8 mouse cellular contexts compared by ENCODE assay signal in genomic region chr5:143292879-143293278, GRCm38 (mm10). TPM values are rescaled to one million over a fixed set of nuclear protein-coding genes. Genes with fewer than 3 reads are reported as not detected.
DNase-seq lines count a peak whose midpoint lies in the region; ATAC-seq and TF ChIP-seq lines count a peak whose summit lies in the region.

No protein-coding gene starts in this region.

- no peak for TF ChIP-seq POLR2A in kidney, adult 2 months (IDR thresholded peaks at IDR 0.05; ENCODE audit: low read depth, low read length)

- no peaks in the 10 kb centered on the region for H3K36me3 ChIP-seq in kidney, adult 2 months (ENCODE audit: control insufficient read depth, insufficient read depth, low read length)
- H3K36me3 ChIP-seq in forebrain, embryonic 10.5 days (replicated peaks) = peaks cover 18% of the 10 kb centered on the region
- H3K36me3 ChIP-seq in intestine, embryonic 16.5 days (ENCODE audit: control insufficient read depth, insufficient read depth, low read length) = no peaks in the 10 kb centered on the region
- H3K36me3 ChIP-seq in midbrain, postnatal 0 days (ENCODE audit: insufficient read depth, low read length) = peaks cover 3% of the 10 kb centered on the region; the same call in 1 of the 2 replicates

- no peak overlapping the region for H3K4me3 ChIP-seq in kidney, adult 2 months (ENCODE audit: insufficient read depth, low read depth, low read length)
- peak overlapping the region; percentile 49 for H3K4me3 ChIP-seq in forebrain, embryonic 10.5 days
- peak overlapping the region; percentile 46 for H3K4me3 ChIP-seq in intestine, embryonic 16.5 days (ENCODE audit: low read length)
- H3K4me3 ChIP-seq in midbrain, postnatal 0 days (ENCODE audit: low read depth, low read length) = peak overlapping the region; percentile 59

- 1% methylated on average over 19 of the region's 19 CpGs for WGBS in kidney, adult 2 months
- WGBS in forebrain, embryonic 10.5 days = 2% methylated on average over 19 of the region's 19 CpGs
- 3% methylated on average over 19 of the region's 19 CpGs for WGBS in intestine, embryonic 16.5 days
- WGBS in midbrain, postnatal 0 days = 5% methylated on average over 15 of the region's 19 CpGs

- TF ChIP-seq CTCF in kidney, adult 2 months (conservative IDR thresholded peaks at IDR 0.05; ENCODE audit: insufficient read depth, insufficient read length, low read depth, low read length) = no peak
- TF ChIP-seq CTCF in midbrain, postnatal 0 days (IDR thresholded peaks at IDR 0.05) = no peak

- peak overlapping the region; percentile 64 for H3K9ac ChIP-seq in intestine, embryonic 16.5 days (ENCODE audit: low read depth, low read length)
- H3K9ac ChIP-seq in midbrain, postnatal 0 days (replicated peaks; ENCODE audit: low read length, poor library complexity, severe bottlenecking) = peak overlapping the region; percentile 75

- H3K4me1 ChIP-seq in kidney, adult 2 months (ENCODE audit: control insufficient read depth, insufficient read depth, low read length) = no peaks in the 10 kb centered on the region
- peaks cover 25% of the 10 kb centered on the region for H3K4me1 ChIP-seq in forebrain, embryonic 10.5 days
- H3K4me1 ChIP-seq in intestine, embryonic 16.5 days (ENCODE audit: control insufficient read depth, insufficient read depth, low read length) = peaks cover 17% of the 10 kb centered on the region
- H3K4me1 ChIP-seq in midbrain, postnatal 0 days (ENCODE audit: insufficient read depth, low read length) = peaks cover 4% of the 10 kb centered on the region; the same call in 1 of the 2 replicates

- no peaks in the 10 kb centered on the region; the same call in 1 of the 2 replicates for H3K9me3 ChIP-seq in forebrain, embryonic 10.5 days
- no peaks in the 10 kb centered on the region for H3K9me3 ChIP-seq in intestine, embryonic 16.5 days (ENCODE audit: control insufficient read depth, low read length)
- H3K9me3 ChIP-seq in midbrain, postnatal 0 days (ENCODE audit: low read length) = no peaks in the 10 kb centered on the region

- H3K27me3 ChIP-seq in kidney, adult 2 months (replicated peaks; ENCODE audit: control insufficient read depth, insufficient read depth, low read length) = no peaks in the 10 kb centered on the region; the same call in 1 of the 2 replicates
- peaks cover 74% of the 10 kb centered on the region for H3K27me3 ChIP-seq in forebrain, embryonic 10.5 days (ENCODE audit: poor library complexity, severe bottlenecking)
- H3K27me3 ChIP-seq in intestine, embryonic 16.5 days (replicated peaks; ENCODE audit: control insufficient read depth, insufficient read depth, low read length) = peaks cover 55% of the 10 kb centered on the region
- H3K27me3 ChIP-seq in midbrain, postnatal 0 days (ENCODE audit: insufficient read depth, low read length) = peaks cover 19% of the 10 kb centered on the region

- DNase-seq in kidney, postnatal 4 days = peak; percentile 37 to 50
- DNase-seq in kidney, adult 2 months = no peak
- DNase-seq in forebrain, embryonic 10.5 days (ENCODE audit: extremely low spot score, low spot score) = no peak
- no peak for DNase-seq in midbrain, postnatal 0 days (ENCODE audit: low spot score)
- DNase-seq in thymus, postnatal 36 days = no peak
- DNase-seq in right cerebral cortex, postnatal 10 days (ENCODE audit: low spot score in 2 of 2) = no peak

- H3K4me2 ChIP-seq in intestine, embryonic 16.5 days (ENCODE audit: low read depth, low read length) = peak overlapping the region; percentile 77
- H3K4me2 ChIP-seq in midbrain, postnatal 0 days (ENCODE audit: low read depth, low read length, poor library complexity, severe bottlenecking) = peak overlapping the region; percentile 96

- no peak for ATAC-seq in intestine, embryonic 16.5 days
- ATAC-seq in midbrain, postnatal 0 days (ENCODE audit: low FRiP score) = 0 out of 2 replicates have a peak, but pooled peaks have one; percentile 3
- no peak for ATAC-seq in erythroblast, adult 5-6 weeks (replicated peaks; ENCODE audit: low FRiP score, poor library complexity, severe bottlenecking)

- no peak overlapping the region for H3K27ac ChIP-seq in kidney, adult 2 months (ENCODE audit: insufficient read depth, low read depth, low read length)
- H3K27ac ChIP-seq in forebrain, embryonic 10.5 days = peak overlapping the region; percentile 9; the same call in 1 of the 2 replicates
- no peak overlapping the region for H3K27ac ChIP-seq in intestine, embryonic 16.5 days (ENCODE audit: low read length)
- no peak overlapping the region for H3K27ac ChIP-seq in midbrain, postnatal 0 days (ENCODE audit: low read depth, low read length)

RNA-seq across cellular contexts. Expression of gene Zfp853, which starts 0.5 kb away (rescaled TPM):
- 0.99 and 1.1 TPM in 2 replicates for polyA plus RNA-seq in kidney, adult 2 months (2012; rRNA removed)
- polyA plus RNA-seq in forebrain, embryonic 10.5 days (2016; fragmentation: Nextera tagmentation; extraction: Ambion mirVana) = not detected in 2 replicates
- not detected in 2 replicates for polyA plus RNA-seq in intestine, embryonic 16.5 days (2015; fragmentation: Nextera tagmentation; extraction: Ambion mirVana)
- 27.5 and 31.3 TPM in 2 replicates for total RNA-seq in midbrain, postnatal 0 days (2014; rRNA removed)
- 0.62 and 0.81 TPM in 2 replicates for polyA plus RNA-seq in midbrain, postnatal 0 days (2015; fragmentation: Nextera tagmentation; extraction: Ambion mirVana)
- not detected in 2 replicates for total RNA-seq in erythroblast, adult 5-6 weeks (2015; ENCODE audit: low replicate concordance)
- total RNA-seq in erythroblast, adult 5-6 weeks (2017; ENCODE audit: low replicate concordance) = not detected in 2 replicates

RNA-seq across cellular contexts. Expression of gene E130309D02Rik, which starts 22.3 kb away (rescaled TPM):
- 17.9 and 18.1 TPM in 2 replicates for polyA plus RNA-seq in kidney, adult 2 months (2012; rRNA removed)
- 64.0 and 68.4 TPM in 2 replicates for polyA plus RNA-seq in forebrain, embryonic 10.5 days (2016; fragmentation: Nextera tagmentation; extraction: Ambion mirVana)
- 28.9 and 30.0 TPM in 2 replicates for polyA plus RNA-seq in intestine, embryonic 16.5 days (2015; fragmentation: Nextera tagmentation; extraction: Ambion mirVana)
- 28.9 and 34.0 TPM in 2 replicates for total RNA-seq in midbrain, postnatal 0 days (2014; rRNA removed)
- 18.3 and 19.6 TPM in 2 replicates for polyA plus RNA-seq in midbrain, postnatal 0 days (2015; fragmentation: Nextera tagmentation; extraction: Ambion mirVana)
- 7.1 and 11.3 TPM in 2 replicates for total RNA-seq in erythroblast, adult 5-6 weeks (2015; ENCODE audit: low replicate concordance)
- total RNA-seq in erythroblast, adult 5-6 weeks (2017; ENCODE audit: low replicate concordance) = 4.3 and 4.6 TPM in 2 replicates

RNA-seq across cellular contexts. Expression of gene Zfp316, which starts 23.1 kb away (rescaled TPM):
- 4.5 and 6.4 TPM in 2 replicates for polyA plus RNA-seq in kidney, adult 2 months (2012; rRNA removed)
- 3.1 and 3.4 TPM in 2 replicates for polyA plus RNA-seq in forebrain, embryonic 10.5 days (2016; fragmentation: Nextera tagmentation; extraction: Ambion mirVana)
- 0.43 and 0.56 TPM in 2 replicates for polyA plus RNA-seq in intestine, embryonic 16.5 days (2015; fragmentation: Nextera tagmentation; extraction: Ambion mirVana)
- total RNA-seq in midbrain, postnatal 0 days (2014; rRNA removed) = 32.1 and 36.0 TPM in 2 replicates
- 6.2 and 6.8 TPM in 2 replicates for polyA plus RNA-seq in midbrain, postnatal 0 days (2015; fragmentation: Nextera tagmentation; extraction: Ambion mirVana)
- total RNA-seq in erythroblast, adult 5-6 weeks (2015; ENCODE audit: low replicate concordance) = not detected in 2 replicates
- total RNA-seq in erythroblast, adult 5-6 weeks (2017; ENCODE audit: low replicate concordance) = 0.28 and 0.51 TPM in 2 replicates

RNA-seq across cellular contexts. Expression of gene Zdhhc4, which starts 36.2 kb away (rescaled TPM):
- polyA plus RNA-seq in kidney, adult 2 months (2012; rRNA removed) = 80.6 and 85.0 TPM in 2 replicates
- 70.2 and 70.9 TPM in 2 replicates for polyA plus RNA-seq in forebrain, embryonic 10.5 days (2016; fragmentation: Nextera tagmentation; extraction: Ambion mirVana)
- polyA plus RNA-seq in intestine, embryonic 16.5 days (2015; fragmentation: Nextera tagmentation; extraction: Ambion mirVana) = 61.6 and 66.0 TPM in 2 replicates
- 70.8 and 93.0 TPM in 2 replicates for total RNA-seq in midbrain, postnatal 0 days (2014; rRNA removed)
- 94.5 and 96.9 TPM in 2 replicates for polyA plus RNA-seq in midbrain, postnatal 0 days (2015; fragmentation: Nextera tagmentation; extraction: Ambion mirVana)
- 8.8 and 23.8 TPM in 2 replicates for total RNA-seq in erythroblast, adult 5-6 weeks (2015; ENCODE audit: low replicate concordance)
- 6.0 and 10.6 TPM in 2 replicates for total RNA-seq in erythroblast, adult 5-6 weeks (2017; ENCODE audit: low replicate concordance)

RNA-seq across cellular contexts. Expression of gene Zfp12, which starts 57.9 kb away (rescaled TPM):
- 8.5 and 9.6 TPM in 2 replicates for polyA plus RNA-seq in kidney, adult 2 months (2012; rRNA removed)
- 19.7 and 24.1 TPM in 2 replicates for polyA plus RNA-seq in forebrain, embryonic 10.5 days (2016; fragmentation: Nextera tagmentation; extraction: Ambion mirVana)
- polyA plus RNA-seq in intestine, embryonic 16.5 days (2015; fragmentation: Nextera tagmentation; extraction: Ambion mirVana) = 7.4 and 8.0 TPM in 2 replicates
- total RNA-seq in midbrain, postnatal 0 days (2014; rRNA removed) = 31.1 and 36.1 TPM in 2 replicates
- polyA plus RNA-seq in midbrain, postnatal 0 days (2015; fragmentation: Nextera tagmentation; extraction: Ambion mirVana) = 10.7 and 11.8 TPM in 2 replicates
- 0.58 and 2.1 TPM in 2 replicates for total RNA-seq in erythroblast, adult 5-6 weeks (2015; ENCODE audit: low replicate concordance)
- total RNA-seq in erythroblast, adult 5-6 weeks (2017; ENCODE audit: low replicate concordance) = 0.70 and 1.5 TPM in 2 replicates

Comparison
In these comparisons a context has a peak if more than half of its experiments do, and no peak if none do; other contexts are left out.
1. DNase-seq: peak in kidney, postnatal 4 days (2 of 2); none in kidney, adult 2 months (single experiment), forebrain, embryonic 10.5 days (single experiment), midbrain, postnatal 0 days (single experiment), thymus, postnatal 36 days (0 of 2) and right cerebral cortex, postnatal 10 days (0 of 2).